Mouse (Mus musculus) thymus, adult 2 months (tissue): ENCODE data around the gene Suv39h1. TPM values are rescaled to one million over a fixed set of nuclear protein-coding genes. Genes with fewer than 3 reads are reported as not detected.

Experiments used
- DNase-seq: peaks from one replicate; pipeline ENCODE4 v3.0.0; 2021
- H3K27ac ChIP-seq: fragments of 200-500 bp; 2 replicates; pipeline ENCODE4 v1.5.1; 2012; ENCODE audit warnings: low read length, control low read depth; ENCODE audit not compliant: control insufficient read depth, insufficient read depth
- H3K27me3 ChIP-seq: fragments of 200-500 bp; 2 replicates; pipeline ENCODE4 v1.6.1; 2012; ENCODE audit warnings: mild to moderate bottlenecking, low read length, moderate library complexity, mixed read lengths; ENCODE audit not compliant: control insufficient read depth, insufficient read depth
- H3K36me3 ChIP-seq: fragments of 200-500 bp; 2 replicates; pipeline ENCODE4 v1.6.1; 2012; ENCODE audit warnings: mild to moderate bottlenecking, low read length, moderate library complexity; ENCODE audit not compliant: control insufficient read depth, insufficient read depth
- H3K4me1 ChIP-seq: fragments of 200-500 bp; replicated peaks from 2 replicates; pipeline ENCODE4 v1.6.1; 2012; ENCODE audit warnings: low read length; ENCODE audit not compliant: control insufficient read depth, insufficient read depth
- H3K4me3 ChIP-seq: fragments of 200-500 bp; 2 replicates; pipeline ENCODE4 v1.5.1; 2012; ENCODE audit warnings: mild to moderate bottlenecking, low read length, control low read depth, moderate library complexity; ENCODE audit not compliant: control insufficient read depth, insufficient read depth
- CTCF ChIP-seq: fragments of 200-500 bp; IDR thresholded peaks from 2 replicates; pipeline ENCODE4 v1.5.1; 2012; ENCODE audit warnings: mild to moderate bottlenecking, control low read depth, low read length, moderate library complexity, borderline replicate concordance; ENCODE audit not compliant: control insufficient read depth, poor library complexity, insufficient read depth; ENCODE audit errors: extremely low read depth
- POLR2A ChIP-seq: fragments of 200-500 bp; IDR thresholded peaks from 2 replicates; pipeline ENCODE4 v1.6.1; 2012; ENCODE audit warnings: mild to moderate bottlenecking, low read length, control low read depth, moderate library complexity; ENCODE audit not compliant: control insufficient read depth, poor library complexity, insufficient read depth; ENCODE audit errors: extremely low read depth
- WGBS: fragments of 180-500 bp; shearing (Covaris S2); methylation state at CpG from one replicate; pipeline ENCODE4 v1.1.7; 2018; 5-methylcytosine and 5-hydroxymethylcytosine counted together
- polyA plus RNA-seq: library from polyadenylated mRNA; depleted of rRNA; stranded (reverse); fragments of >200 nt; gene quantifications from 2 replicates; pipeline ENCODE4 v1.2.3, GENCODE M21; 2012; rRNA removed

The Suv39h1 gene
- polyA plus RNA-seq, 1 experiment = 69.4 TPM

GRCm38 (mm10) chrX:8013157-8013556 is 61.4 kb downstream of the Suv39h1 start:
- Histone ChIP-seq H3K36me3 (no peaks in the 10 kb centered on the region), H3K4me3 (no peak overlapping the region), H3K27ac (no peak overlapping the region), H3K27me3 (no peaks in the 10 kb centered on the region), H3K4me1 (no peaks in the 10 kb centered on the region)
- WGBS = 39% methylated on average over 2 of the region's 2 CpGs
- TF ChIP-seq CTCF (no peak), POLR2A (no peak)
- no peak for DNase-seq

Other genes with a start within 250 kb of the Suv39h1 start
- 112 TPM in 2 replicates for gene Otud5, start 233.4 kb downstream of the Suv39h1 start, polyA plus RNA-seq
- gene Pim2, start 196.5 kb downstream of the Suv39h1 start, polyA plus RNA-seq = 53.6 and 54.6 TPM in 2 replicates
- 81.7 and 100 TPM in 2 replicates for gene Slc35a2, start 190.7 kb downstream of the Suv39h1 start, polyA plus RNA-seq
- 101 and 109 TPM in 2 replicates for gene Pqbp1, start 175.5 kb downstream of the Suv39h1 start, polyA plus RNA-seq
- 66.8 and 74.8 TPM in 2 replicates for gene Timm17b, start 175.4 kb downstream of the Suv39h1 start, polyA plus RNA-seq
- not detected in 2 replicates for gene Gm10491, start 166.9 kb downstream of the Suv39h1 start, polyA plus RNA-seq
- gene Gm10490, start 165.2 kb downstream of the Suv39h1 start, polyA plus RNA-seq = not detected in 2 replicates
- gene Pcsk1n, start 154.9 kb downstream of the Suv39h1 start, polyA plus RNA-seq = 0.14 and 0.15 TPM in 2 replicates
- gene Eras, start 146.2 kb downstream of the Suv39h1 start, polyA plus RNA-seq = not detected in 2 replicates
- gene Hdac6, start 126.9 kb downstream of the Suv39h1 start, polyA plus RNA-seq = 31.0 and 32.0 TPM in 2 replicates
- 2.7 and 2.9 TPM in 2 replicates for gene Gata1, start 96.7 kb downstream of the Suv39h1 start, polyA plus RNA-seq
- gene Glod5, start 56.3 kb downstream of the Suv39h1 start, polyA plus RNA-seq = not detected in 2 replicates
- 88.5 and 102 TPM in 2 replicates for gene Was, start 15.7 kb upstream of the Suv39h1 start, polyA plus RNA-seq
- 128 and 141 TPM in 2 replicates for gene Wdr13, start 58.1 kb upstream of the Suv39h1 start, polyA plus RNA-seq
- gene Rbm3, start 71.1 kb upstream of the Suv39h1 start, polyA plus RNA-seq = 220 and 225 TPM in 2 replicates
- gene Tbc1d25, start 101.4 kb upstream of the Suv39h1 start, polyA plus RNA-seq = 35.0 and 36.3 TPM in 2 replicates
- 71.1 and 98.2 TPM in 2 replicates for gene Ebp, start 118.8 kb upstream of the Suv39h1 start, polyA plus RNA-seq
- 4.7 and 5.3 TPM in 2 replicates for gene Porcn, start 131.8 kb upstream of the Suv39h1 start, polyA plus RNA-seq
- gene Ftsj1, start 177.6 kb upstream of the Suv39h1 start, polyA plus RNA-seq = 50.2 and 50.9 TPM in 2 replicates
- gene Slc38a5, start 196.4 kb upstream of the Suv39h1 start, polyA plus RNA-seq = 0.27 and 0.36 TPM in 2 replicates